25 mouse cellular contexts compared by ENCODE assay signal in the genomic region with DNA sequence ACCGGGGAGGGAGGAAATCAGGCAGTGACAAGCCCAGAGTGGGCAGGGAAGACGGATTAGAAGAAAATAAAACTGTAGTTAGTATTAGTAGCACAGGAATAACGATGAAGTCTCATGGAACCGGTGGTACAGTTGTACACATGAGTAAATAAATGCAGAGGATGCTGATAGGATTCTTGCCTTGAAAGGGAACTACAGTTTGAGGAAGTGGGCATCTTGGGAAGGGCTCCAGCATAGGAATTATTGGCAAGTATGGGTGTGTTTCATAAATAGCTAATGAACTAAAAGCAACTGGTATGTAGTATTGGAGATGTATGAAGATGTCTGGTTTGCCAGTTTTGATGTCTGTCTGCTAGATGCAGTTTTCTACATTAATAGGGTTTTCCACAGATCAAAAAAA.
DNase-seq lines count a peak whose midpoint lies in the region; ATAC-seq and TF ChIP-seq lines count a peak whose summit lies in the region.
"Had no signal": no experiment of that assay in that cellular context is flagged by ENCODE, and none has a peak within 500 bp of the region (broad histone marks: within the 10 kb centered on the region; RNA-seq: fewer than 3 reads in every experiment).

No protein-coding gene starts in this region.

- WGBS in embryonic facial prominence, embryonic 10.5 days, result 89% methylated on average over 4 of the region's 4 CpGs
- WGBS in hindbrain, postnatal 0 days, result 84% methylated on average over 4 of the region's 4 CpGs

- DNase-seq in embryonic facial prominence, embryonic 10.5 days (ENCODE audit: low spot score), result no peak
- no peak for DNase-seq in hindbrain, postnatal 0 days (ENCODE audit: low spot score)
- DNase-seq in thymus, postnatal 14 days, result no peak
- DNase-seq in liver, result no peak
- DNase-seq: adrenal gland, adult 2 months; adrenal gland, postnatal 14 days; cerebellum, adult 11-12 months; cerebellum, adult 8-10 months; cerebellum, postnatal 10 days; cerebellum, postnatal 36 days; forebrain, postnatal 0 days; gastrocnemius, postnatal 25 days; heart, adult 2 months; heart, postnatal 36 days had no signal

- no peak overlapping the region for H3K4me2 ChIP-seq in hindbrain, postnatal 0 days (ENCODE audit: low read depth, low read length)
- H3K4me2 ChIP-seq: embryonic facial prominence, embryonic 12.5 days; embryonic facial prominence, embryonic 15.5 days; heart, embryonic 11.5 days; hindbrain, embryonic 13.5 days had no signal

- no peaks in the 10 kb centered on the region for H3K27me3 ChIP-seq in embryonic facial prominence, embryonic 10.5 days (replicated peaks; ENCODE audit: low read depth, poor library complexity, severe bottlenecking)
- H3K27me3 ChIP-seq in hindbrain, postnatal 0 days (ENCODE audit: insufficient read depth, low read length), result no peaks in the 10 kb centered on the region
- H3K27me3 ChIP-seq: embryonic facial prominence, embryonic 12.5 days; embryonic facial prominence, embryonic 15.5 days; hindbrain, embryonic 13.5 days had no signal

- H3K4me1 ChIP-seq in embryonic facial prominence, embryonic 10.5 days, result peaks cover 46% of the 10 kb centered on the region
- peaks cover 15% of the 10 kb centered on the region for H3K4me1 ChIP-seq in hindbrain, postnatal 0 days (ENCODE audit: insufficient read depth, low read length)

- no peak for TF ChIP-seq CTCF in hindbrain, postnatal 0 days (IDR thresholded peaks at IDR 0.05; ENCODE audit: low read depth)

- H3K9me3 ChIP-seq in embryonic facial prominence, embryonic 10.5 days, result no peaks in the 10 kb centered on the region
- H3K9me3 ChIP-seq in hindbrain, postnatal 0 days (ENCODE audit: low read length), result no peaks in the 10 kb centered on the region
- H3K9me3 ChIP-seq: embryonic facial prominence, embryonic 12.5 days; embryonic facial prominence, embryonic 15.5 days; hindbrain, embryonic 10.5 days; hindbrain, embryonic 13.5 days had no signal

- no peak overlapping the region for H3K4me3 ChIP-seq in embryonic facial prominence, embryonic 10.5 days
- no peak overlapping the region for H3K4me3 ChIP-seq in hindbrain, postnatal 0 days (ENCODE audit: low read length)
- H3K4me3 ChIP-seq: embryonic facial prominence, embryonic 12.5 days; embryonic facial prominence, embryonic 15.5 days; heart, adult 2 months; hindbrain, embryonic 10.5 days; hindbrain, embryonic 13.5 days had no signal

- H3K9ac ChIP-seq in hindbrain, postnatal 0 days (replicated peaks; ENCODE audit: low read length), result no peak overlapping the region
- H3K9ac ChIP-seq: embryonic facial prominence, embryonic 12.5 days; embryonic facial prominence, embryonic 15.5 days; forebrain, postnatal 0 days; hindbrain, embryonic 13.5 days had no signal

- H3K27ac ChIP-seq in embryonic facial prominence, embryonic 10.5 days (replicated peaks), result 0 out of 2 replicates have a peak overlapping the region, but pooled peaks have one; percentile 30
- H3K27ac ChIP-seq in hindbrain, postnatal 0 days, result no peak overlapping the region
- H3K27ac ChIP-seq: embryonic facial prominence, embryonic 12.5 days; embryonic facial prominence, embryonic 15.5 days; heart, adult 2 months; hindbrain, embryonic 10.5 days; hindbrain, embryonic 13.5 days had no signal

- peaks cover 33% of the 10 kb centered on the region for H3K36me3 ChIP-seq in embryonic facial prominence, embryonic 10.5 days (replicated peaks)
- peaks cover 12% of the 10 kb centered on the region; the same call in 1 of the 2 replicates for H3K36me3 ChIP-seq in hindbrain, postnatal 0 days (ENCODE audit: insufficient read depth, low read length)

- peak; percentile 58 for ATAC-seq in common myeloid progenitor, adult 5-6 weeks (replicated peaks; ENCODE audit: low read depth, poor library complexity, severe bottlenecking)
- peak; percentile 75 for ATAC-seq in megakaryocyte, adult 5-6 weeks (ENCODE audit: poor library complexity, severe bottlenecking)
- no peak for ATAC-seq in hindbrain, postnatal 0 days
- ATAC-seq: CD4-positive, CD25-positive, alpha-beta regulatory T cell, adult 4 months; forebrain, embryonic 14.5 days; forebrain, postnatal 0 days; hindbrain, embryonic 16.5 days; inflammation-experienced regulatory T-cells, adult 6 months had no signal
